Mouse (Mus musculus) hematopoietic stem cell, adult 5-6 weeks (primary cell): ENCODE measurements around the gene Gk. TPM values are rescaled to one million over a fixed set of nuclear protein-coding genes. Genes with fewer than 3 reads are reported as not detected.

ENCODE experiments used
- ATAC-seq, 2 experiments: fragments of 125-278 bp in 1 of 2; replicated peaks in 1 of 2; 2 replicates each; pipeline ENCODE4 v1.8.0; 2016 to 2017; ENCODE audit warnings: inconsistent platforms in 2 of 2, mild to moderate bottlenecking in 2 of 2, moderate number of reproducible peaks in 2 of 2, low read depth in 1 of 2, moderate TSS enrichment in 1 of 2; ENCODE audit not compliant: low FRiP score in 2 of 2, poor library complexity in 2 of 2, severe bottlenecking in 2 of 2, insufficient read depth in 1 of 2, low TSS enrichment in 1 of 2
- total RNA-seq: library from RNA; stranded (forward); fragments of 172-1452, 232-1000 nt; gene quantifications from 2 replicates; pipeline ENCODE4 v1.2.3, GENCODE M21; 2017

The Gk gene
- total RNA-seq, 1 experiment from 2014 or later: 9.6 TPM

GRCm38 (mm10) chrX:85682125-85682524, 94.5 kb downstream of the Gk start:
- ATAC-seq: no peak

- ATAC-seq: peak in 1 of 2 experiments; percentile 62; a peak in 3 of 4 replicates
Measured at GRCm38 (mm10) chrX:85676808-85677207, 99.8 kb downstream of the Gk start.

Other genes with a start within 250 kb of the Gk start
- 11.1 and 13.8 TPM in 2 replicates for gene Tab3, start 202.8 kb downstream of the Gk start, total RNA-seq
- gene 5430427O19Rik, start 93.5 kb upstream of the Gk start, total RNA-seq: 16.9 and 19.5 TPM in 2 replicates